Mouse (Mus musculus): ENCODE measurements around the gene 1810010D01Rik.

DNA sequence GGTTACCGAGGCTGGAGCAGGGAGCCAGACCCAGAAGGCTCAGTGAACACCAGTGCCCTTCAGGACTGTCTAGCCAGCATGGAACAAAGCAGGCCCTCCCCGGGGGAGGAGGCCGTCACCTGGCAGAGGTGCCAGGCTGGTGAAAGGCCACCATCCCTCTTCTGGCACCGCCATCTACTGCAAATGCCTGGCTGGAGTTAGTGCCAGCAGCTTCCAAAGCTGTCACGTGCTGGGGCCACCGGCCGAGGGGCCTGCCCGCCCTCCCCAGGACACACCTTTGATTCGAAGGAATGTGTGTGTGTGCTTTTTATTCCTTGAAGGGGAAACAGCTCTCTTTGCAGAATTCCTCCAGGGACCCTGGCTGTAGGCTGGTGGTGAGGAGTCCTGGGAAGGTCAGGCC is 23.7 kb upstream of the 1810010D01Rik start:
- TF ChIP-seq CTCF (IDR thresholded peaks at IDR 0.05; ENCODE audit: borderline replicate concordance, control insufficient read depth, extremely low read depth, insufficient read depth, low read length, poor library complexity) (no peak), POLR2A (IDR thresholded peaks at IDR 0.05; ENCODE audit: control insufficient read depth, extremely low read depth, insufficient read depth, low read length, poor library complexity) (no peak)

Measured in thymus, adult 2 months (tissue).